In the genomic region with DNA sequence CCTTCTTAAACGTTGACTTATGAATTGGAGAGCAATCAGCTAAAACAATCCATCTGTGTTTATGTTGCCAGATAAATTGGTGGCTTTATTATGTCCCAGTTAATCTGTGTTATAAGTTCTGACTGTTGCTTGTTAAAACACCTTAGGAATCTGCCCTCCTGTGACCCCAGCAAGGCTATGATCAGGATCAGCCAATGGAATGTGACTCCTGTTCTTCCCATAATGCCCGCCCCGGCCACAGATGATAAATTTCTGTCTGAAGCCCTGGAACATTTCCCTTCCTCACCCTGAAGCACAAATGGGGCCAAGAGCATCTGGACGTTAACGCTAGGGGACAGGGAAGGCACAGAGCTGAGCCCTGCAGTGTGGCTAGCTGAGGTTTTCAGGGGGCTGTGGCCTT, we compare ENCODE assay signal across 18 mouse cellular contexts. TPM values are rescaled to one million over a fixed set of nuclear protein-coding genes. Genes with fewer than 3 reads are reported as not detected.
DNase-seq lines count a peak whose midpoint lies in the region; ATAC-seq and TF ChIP-seq lines count a peak whose summit lies in the region.
"Had no signal": no experiment of that assay in that cellular context is flagged by ENCODE, and none has a peak within 500 bp of the region (broad histone marks: within the 10 kb centered on the region; RNA-seq: fewer than 3 reads in every experiment).

No protein-coding gene starts in this region.

- 13% methylated on average over 5 of the region's 5 CpGs for WGBS in kidney, adult 2 months

- intact Hi-C loops in left cerebral cortex, postnatal 36 days (cut with DNase I) = no loop called here

- TF ChIP-seq POLR2A in kidney, adult 2 months (IDR thresholded peaks at IDR 0.05; ENCODE audit: low read depth, low read length) = no peak

- TF ChIP-seq CTCF in kidney, adult 2 months (conservative IDR thresholded peaks at IDR 0.05; ENCODE audit: insufficient read depth, insufficient read length, low read depth, low read length) = no peak

- ATAC-seq in CD4-positive, CD25-positive, alpha-beta regulatory T cell, adult 4 months = no peak
- ATAC-seq: forebrain, embryonic 14.5 days; intestine, postnatal 0 days had no signal

- H3K4me3 ChIP-seq in brown adipose tissue, adult 24 weeks (ENCODE audit: insufficient read depth, low read depth, low read length) = no peak overlapping the region
- no peak overlapping the region for H3K4me3 ChIP-seq in kidney, adult 2 months (ENCODE audit: insufficient read depth, low read depth, low read length)
- H3K4me3 ChIP-seq: embryonic facial prominence, embryonic 12.5 days; heart, embryonic 12.5 days; left cerebral cortex, adult 2 months had no signal

- H3K27ac ChIP-seq in brown adipose tissue, adult 24 weeks (replicated peaks; ENCODE audit: low read depth, low read length) = peak overlapping the region; percentile 55
- H3K27ac ChIP-seq in kidney, adult 2 months (ENCODE audit: insufficient read depth, low read depth, low read length) = peak overlapping the region; percentile 76
- H3K27ac ChIP-seq: embryonic facial prominence, embryonic 12.5 days; left cerebral cortex, adult 2 months had no signal

- H3K36me3 ChIP-seq in kidney, adult 2 months (ENCODE audit: control insufficient read depth, insufficient read depth, low read length) = no peaks in the 10 kb centered on the region
- H3K36me3 ChIP-seq: embryonic facial prominence, embryonic 12.5 days; heart, embryonic 12.5 days had no signal

- H3K27me3 ChIP-seq in kidney, adult 2 months (replicated peaks; ENCODE audit: control insufficient read depth, insufficient read depth, low read length) = no peaks in the 10 kb centered on the region
- H3K27me3 ChIP-seq: embryonic facial prominence, embryonic 12.5 days; heart, embryonic 12.5 days had no signal

- peak; percentile 37 for DNase-seq in adrenal gland, postnatal 14 days
- DNase-seq in adrenal gland, postnatal 10 days = no peak
- peak; percentile 63 for DNase-seq in kidney, adult 2 months
- peak; percentile 55 to 59 for DNase-seq in kidney, postnatal 36 days
- DNase-seq in spleen, postnatal 14 days (ENCODE audit: low spot score in 2 of 2) = no peak
- DNase-seq in left cerebral cortex, postnatal 36 days (ENCODE audit: low spot score in 2 of 2) = no peak
- DNase-seq: cerebellum, adult 9-10 months; gastrocnemius, postnatal 14 days; right cerebral cortex, adult 18-20 months; spleen, adult 18-20 months; thymus, adult 18-20 months had no signal

- peaks cover 64% of the 10 kb centered on the region for H3K4me1 ChIP-seq in brown adipose tissue, adult 24 weeks (ENCODE audit: control insufficient read depth, insufficient read depth, insufficient read length, low read length)
- H3K4me1 ChIP-seq in kidney, adult 2 months (ENCODE audit: control insufficient read depth, insufficient read depth, low read length) = peaks cover 55% of the 10 kb centered on the region

RNA-seq across cellular contexts. Expression of a gene that starts 45.4 kb away (rescaled TPM):
- 35.1 and 41.9 TPM in 2 replicates for total RNA-seq in adrenal gland, postnatal 14 days (2021)
- total RNA-seq in adrenal gland, postnatal 10 days (2021) = 10 to 100 TPM; 33.1 to 37.0 TPM
- polyA plus RNA-seq in brown adipose tissue, adult 24 weeks (2012; ENCODE audit: insufficient read depth, insufficient read length, missing spikeins) = 8.4 and 10.2 TPM in 2 replicates
- 20.0 and 21.2 TPM in 2 replicates for polyA plus RNA-seq in kidney, adult 2 months (2012; rRNA removed)
- polyA plus RNA-seq in CD4-positive, CD25-positive, alpha-beta regulatory T cell, adult 4 months (2017; shearing (Covaris generic)) = 1 to 10 TPM; 2.8 to 4.4 TPM
- 100 to 1,000 TPM in 1 of 2 experiments, 10 to 100 TPM in 1; 85.1 to 102 TPM for total RNA-seq in left cerebral cortex, postnatal 36 days (2021)

Comparison
In these comparisons a context has a peak if more than half of its experiments do, and no peak if none do; other contexts are left out.
1. DNase-seq: peak in adrenal gland, postnatal 14 days (single experiment), kidney, adult 2 months (single experiment) and kidney, postnatal 36 days (2 of 2); none in adrenal gland, postnatal 10 days (single experiment), spleen, postnatal 14 days (0 of 2) and left cerebral cortex, postnatal 36 days (0 of 2).